Mouse (Mus musculus) Patski (cell line): ENCODE results near the gene Crhr2. TPM values are rescaled to one million over a fixed set of nuclear protein-coding genes. Genes with fewer than 3 reads are reported as not detected.

Experiments
- ATAC-seq: fragments of 100-300 bp; one replicate; pipeline ENCODE4 v1.8.0; 2021
- CTCF ChIA-PET: fragments of 350-600 bp; sonication (Branson Sonifier 250); formaldehyde crosslinking; loops from one replicate; lab custom pipeline; 2022; ENCODE audit warnings: inconsistent platforms; lab: Charles Lee
- POLR2A ChIA-PET: fragments of 350-600 bp; sonication (Branson Sonifier 250); formaldehyde crosslinking; loops from one replicate; lab custom pipeline; 2022; ENCODE audit warnings: antibody characterized with exemption, inconsistent platforms; lab: Charles Lee
- DNase-seq: peaks from one replicate; pipeline ENCODE4 v3.0.0-alpha.2; 2011; ENCODE audit warnings: low read depth, low spot score
- H3K27me3 ChIP-seq: fragments of 371-371 bp; one replicate; pipeline ENCODE4 v1.5.1; 2021
- CTCF ChIP-seq: fragments of 100-300 bp; IDR thresholded peaks from one replicate; pipeline ENCODE4 v1.5.1; 2021
- in situ Hi-C: fragments of 300-500 bp; cut with MboI; formaldehyde crosslinking; loops from 3 replicates; pipeline ENCODE4 v1.11.1; 2018; ENCODE audit warnings: low pct_unique_long_range_greater_than_20kb, mixed read lengths
- polyA plus RNA-seq: library from polyadenylated mRNA; unstranded; gene quantifications from one replicate; pipeline ENCODE4 v1.2.3, GENCODE M21; 2021

Gene Crhr2
- polyA plus RNA-seq, 1 experiment from 2014 or later: not detected

GRCm38 (mm10) chr6:55057427-55057826 is 75.4 kb downstream of the Crhr2 start:
- ChIA-PET CTCF (no interaction called here), POLR2A (no interaction called here)
- ATAC-seq: no peak
- TF ChIP-seq CTCF: no peak
- in situ Hi-C loops: no loop called here
- no peaks in the 10 kb centered on the region for H3K27me3 ChIP-seq
- no peak for DNase-seq

DNA sequence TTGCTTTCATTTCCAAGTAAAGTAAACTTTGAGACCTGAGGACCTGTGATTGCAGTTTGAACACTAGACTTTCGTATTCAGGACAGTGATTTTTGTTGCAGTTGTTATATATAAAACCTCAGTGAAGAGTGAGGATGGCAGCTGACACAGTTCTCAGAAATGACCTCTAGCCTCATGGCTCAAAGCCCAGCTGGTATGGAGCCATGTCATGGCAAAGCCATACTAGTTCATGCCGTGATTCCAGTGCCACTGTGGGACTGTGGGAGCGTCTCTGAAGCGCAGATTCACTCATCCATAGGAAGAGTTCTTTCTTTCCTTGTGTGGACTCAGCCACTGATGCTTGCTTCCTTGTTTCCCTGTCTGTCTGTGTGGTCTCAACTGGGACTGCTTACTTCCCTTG is 78.3 kb downstream of the Crhr2 start:
- POLR2A ChIA-PET: interaction anchor here (0.7 to 1.3 kb wide), 2 partner anchors 16 to 21 kb away, joined by 3 to 4 read pairs; no protein-coding TSS in a partner anchor
- H3K27me3 ChIP-seq: no peaks in the 10 kb centered on the region
- ATAC-seq: no peak
- DNase-seq: no peak
- TF ChIP-seq CTCF: no peak
- in situ Hi-C loops: no loop called here
- CTCF ChIA-PET: interaction anchor here (0.8 to 1.3 kb wide), 3 partner anchors 11 to 43 kb away, joined by 3 to 4 read pairs (median 3); no protein-coding TSS in a partner anchor

DNA sequence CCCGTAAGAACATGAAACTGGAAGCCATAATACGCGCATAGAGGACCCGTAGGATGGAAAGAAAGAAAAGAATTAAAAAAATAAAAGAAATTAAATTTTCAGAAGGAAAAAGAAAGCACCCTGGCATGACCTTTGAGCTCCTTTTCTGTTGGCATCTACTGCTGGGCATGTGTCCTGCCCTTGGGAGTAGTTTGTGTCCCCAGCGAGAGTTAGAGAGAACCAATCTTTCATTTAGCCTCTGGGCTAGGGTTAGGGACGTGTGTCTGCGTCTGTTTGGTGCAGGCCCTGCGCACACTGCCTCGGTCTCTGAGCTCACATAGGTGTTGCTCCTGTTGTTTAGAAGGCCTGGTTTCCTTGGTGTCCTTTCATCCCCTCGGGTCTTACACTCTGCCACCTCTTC is 83.6 kb downstream of the Crhr2 start:
- CTCF ChIA-PET: no interaction called here
- in situ Hi-C loops: no loop called here
- POLR2A ChIA-PET: no interaction called here

DNA sequence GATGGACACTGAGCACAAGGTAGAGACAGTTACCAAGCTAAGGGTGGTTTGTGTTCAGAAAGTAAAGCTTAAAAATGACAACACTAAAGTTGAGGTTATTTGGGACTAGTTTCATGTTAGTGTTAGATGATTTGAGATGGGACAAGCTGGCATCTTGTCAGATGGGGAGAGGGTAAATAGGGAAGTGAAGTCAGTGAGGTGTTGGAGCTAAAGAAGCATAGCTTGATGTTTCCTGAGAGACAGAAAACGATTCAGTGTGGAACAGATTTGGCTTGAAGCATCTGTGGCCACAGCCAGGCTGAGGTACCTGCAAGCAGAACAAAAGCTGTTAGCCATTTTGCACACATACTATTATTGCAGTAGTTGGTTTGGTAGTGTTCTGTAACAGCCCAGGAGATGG is 87.5 kb downstream of the Crhr2 start:
- TF ChIP-seq CTCF: no peak
- in situ Hi-C loops: no loop called here
- ChIA-PET CTCF (interaction anchor here (1.0 to 2.3 kb wide), 3 partner anchors 11 to 28 kb away, joined by 3 to 8 read pairs (median 3); no protein-coding TSS in a partner anchor), POLR2A (no interaction called here)
- no peak for ATAC-seq
- no peaks in the 10 kb centered on the region for H3K27me3 ChIP-seq
- no peak for DNase-seq

More for the DNA sequence above, 83.6 kb downstream of the Crhr2 start:
- no peak for DNase-seq
- H3K27me3 ChIP-seq: no peaks in the 10 kb centered on the region
- no peak for TF ChIP-seq CTCF
- ATAC-seq: no peak

GRCm38 (mm10) chr6:55044542-55044941 is 88.3 kb downstream of the Crhr2 start:
- no peak for TF ChIP-seq CTCF
- no peak for DNase-seq
- ATAC-seq: no peak
- ChIA-PET POLR2A (no interaction called here), CTCF (interaction anchor here (1.2 to 2.3 kb wide), 2 partner anchors 27 to 28 kb away, joined by 3 to 8 read pairs; no protein-coding TSS in a partner anchor)
- H3K27me3 ChIP-seq: no peaks in the 10 kb centered on the region
- in situ Hi-C loops: no loop called here

DNA sequence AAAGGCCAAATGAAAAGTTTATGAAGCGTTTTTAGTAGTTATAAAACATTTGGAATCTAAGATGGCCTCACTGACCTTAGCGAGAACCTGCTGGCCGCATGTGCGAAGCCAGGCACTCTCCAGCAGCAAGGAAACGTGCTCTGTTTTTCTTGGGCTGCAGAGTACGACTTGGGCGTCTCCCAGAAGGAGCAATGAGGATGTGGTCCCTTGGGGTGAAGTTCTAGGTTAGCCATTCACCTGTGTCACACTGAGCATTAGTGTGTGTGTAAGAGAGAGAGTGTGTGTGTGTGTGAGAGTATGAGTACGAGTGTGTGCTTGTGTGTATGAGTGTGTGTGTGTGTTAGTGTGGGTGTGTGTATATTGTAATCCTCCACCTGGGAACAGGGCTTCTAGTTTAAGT is 89.6 kb downstream of the Crhr2 start:
- in situ Hi-C loops: no loop called here
- POLR2A ChIA-PET: no interaction called here
- no peak for TF ChIP-seq CTCF
- CTCF ChIA-PET: interaction anchor here (1.0 kb wide), 1 partner anchor 26 kb away, joined by 3 read pairs; no protein-coding TSS in a partner anchor
- DNase-seq: no peak
- ATAC-seq: no peak
- no peaks in the 10 kb centered on the region for H3K27me3 ChIP-seq

Other genes starting within 250 kb of the Crhr2 start
- 6.3 TPM for gene Nod1, start 160.4 kb downstream of the Crhr2 start, polyA plus RNA-seq
- 14.2 TPM for gene Ggct, start 140.1 kb downstream of the Crhr2 start, polyA plus RNA-seq
- 279 TPM for gene Gars, start 95.0 kb downstream of the Crhr2 start, polyA plus RNA-seq
- gene Inmt, start 42.0 kb upstream of the Crhr2 start, polyA plus RNA-seq: 309 TPM
- gene Mindy4, start 70.4 kb upstream of the Crhr2 start, polyA plus RNA-seq: 26.0 TPM
- gene Aqp1, start 203.4 kb upstream of the Crhr2 start, polyA plus RNA-seq: 259 TPM
- 0.33 TPM for gene Ghrhr, start 243.3 kb upstream of the Crhr2 start, polyA plus RNA-seq